Mouse (Mus musculus) heart, postnatal 0 days (tissue): ENCODE measurements at regions not wholly inside any gene's neighbourhood (a gene's known extent, or its start where the extent isn't known, plus 50 kb on each side); places are given as distances from the start of the nearest gene placed in this dataset.

Experiments
- CTCF ChIP-seq: IDR thresholded peaks from 2 replicates; pipeline ENCODE4 v1.5.1; 2016; ENCODE audit warnings: antibody characterized with exemption, control low read depth, low read depth
- EP300 ChIP-seq: IDR thresholded peaks from 2 replicates; pipeline ENCODE4 v1.6.1; 2016; ENCODE audit warnings: antibody characterized with exemption, low read depth

DNA sequence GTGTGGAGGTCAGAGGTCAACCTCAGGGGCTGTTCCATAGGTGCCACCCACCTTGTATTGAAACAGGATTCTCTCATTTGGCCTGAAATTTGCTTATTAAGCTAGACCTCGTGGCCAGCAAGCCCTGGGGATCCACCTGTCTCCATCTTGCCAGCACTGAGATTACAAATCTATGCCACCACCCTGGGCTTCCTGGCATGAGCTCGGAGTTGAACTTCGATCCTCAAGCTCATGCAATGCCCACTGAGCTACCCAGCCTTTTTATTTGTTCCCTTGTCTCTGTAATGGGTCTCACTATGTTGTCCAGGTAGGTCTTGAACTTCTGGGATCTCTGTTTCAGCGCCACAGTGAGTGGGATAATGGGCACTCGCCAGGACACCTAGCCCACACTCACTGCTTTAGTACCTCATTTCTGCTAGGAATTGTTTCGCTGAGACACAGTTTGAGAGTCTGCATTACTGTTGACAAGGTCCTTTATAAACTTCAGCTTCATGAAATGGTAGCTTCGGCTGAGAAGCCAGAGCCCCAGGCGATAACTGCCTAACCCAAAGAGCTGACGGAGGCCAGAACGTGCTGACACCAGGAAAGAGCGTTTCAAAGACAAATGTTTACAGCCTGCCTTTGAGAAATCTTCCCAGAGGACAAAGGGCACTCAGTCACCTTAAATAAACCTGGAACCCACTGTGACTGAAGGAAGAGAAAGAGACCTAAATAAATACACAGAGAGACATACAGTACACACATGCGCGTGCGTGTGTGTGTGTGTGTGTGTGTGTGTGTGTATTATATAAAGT is 50.6 kb upstream of the Foxn2 start:
- no peak for TF ChIP-seq CTCF
- TF ChIP-seq EP300, result no peak
